Mouse (Mus musculus): ENCODE results near the gene Dtymk.
"Not testable (repeated sequence)": the region's sequence is repeated elsewhere in the genome, so short reads cannot be mapped to it uniquely, and the experiment has no call there.

Dtymk gene

GRCm38 (mm10) chr1:93803556-93804507, 2.1 kb upstream of the Dtymk start, which contains the start of gene Ing5:
TSS of gene Ing5 (plus strand) at chr1:93803965.
- peak; percentile 100 for DNase-seq

GRCm38 (mm10) chr1:93802771-93803170, 1.0 kb upstream of the Dtymk start:
- no peak for DNase-seq

GRCm38 (mm10) chr1:93800670-93801503, 847 bp downstream of the Dtymk start:
- DNase-seq: no peak

- DNase-seq: no peak
Measured at GRCm38 (mm10) chr1:93795886-93796285, 5.8 kb downstream of the Dtymk start.

- DNase-seq: no peak
Measured at GRCm38 (mm10) chr1:93794526-93794925, 7.2 kb downstream of the Dtymk start.

- no peak for DNase-seq
Measured at GRCm38 (mm10) chr1:93786912-93787311, 14.8 kb downstream of the Dtymk start.

- no peak for DNase-seq
Measured at GRCm38 (mm10) chr1:93776686-93777085, 25.0 kb downstream of the Dtymk start.

- no peak for DNase-seq
Measured at GRCm38 (mm10) chr1:93769901-93770300, 31.8 kb downstream of the Dtymk start.

- DNase-seq: no peak
Measured at GRCm38 (mm10) chr1:93767600-93767999, 34.1 kb downstream of the Dtymk start.

- DNase-seq: peak; percentile 11
Measured at GRCm38 (mm10) chr1:93764871-93765591, 36.7 kb downstream of the Dtymk start.

GRCm38 (mm10) chr1:93763531-93763930, 38.2 kb downstream of the Dtymk start:
- DNase-seq: not testable (repeated sequence)

GRCm38 (mm10) chr1:93760076-93760475, 41.7 kb downstream of the Dtymk start:
- DNase-seq: no peak

- DNase-seq: no peak
Measured at GRCm38 (mm10) chr1:93756154-93756553, 45.6 kb downstream of the Dtymk start.

GRCm38 (mm10) chr1:93755618-93756017, 46.1 kb downstream of the Dtymk start:
- no peak for DNase-seq

GRCm38 (mm10) chr1:93755291-93755610, 46.5 kb downstream of the Dtymk start:
- no peak for DNase-seq

GRCm38 (mm10) chr1:93754573-93755290, 47.0 kb downstream of the Dtymk start, which contains the start of gene Thap4:
TSS of gene Thap4 (minus strand) at chr1:93754864.
- peak; percentile 95 for DNase-seq

- no peak for DNase-seq
Measured at GRCm38 (mm10) chr1:93753911-93754572, 47.7 kb downstream of the Dtymk start.

- DNase-seq: no peak
Measured at GRCm38 (mm10) chr1:93751290-93751689, 50.4 kb downstream of the Dtymk start, which contains the start of gene Atg4b. TSS of gene Atg4b (plus strand) at chr1:93751500.

- no peak for DNase-seq
Measured at GRCm38 (mm10) chr1:93748539-93748938, 53.2 kb downstream of the Dtymk start.

- DNase-seq: no peak
Measured at GRCm38 (mm10) chr1:93746179-93746578, 55.6 kb downstream of the Dtymk start.

- no peak for DNase-seq
Measured at GRCm38 (mm10) chr1:93742910-93743309, 58.8 kb downstream of the Dtymk start.

Measured in right cerebral cortex, adult 18-20 months (tissue).